In the genomic region with DNA sequence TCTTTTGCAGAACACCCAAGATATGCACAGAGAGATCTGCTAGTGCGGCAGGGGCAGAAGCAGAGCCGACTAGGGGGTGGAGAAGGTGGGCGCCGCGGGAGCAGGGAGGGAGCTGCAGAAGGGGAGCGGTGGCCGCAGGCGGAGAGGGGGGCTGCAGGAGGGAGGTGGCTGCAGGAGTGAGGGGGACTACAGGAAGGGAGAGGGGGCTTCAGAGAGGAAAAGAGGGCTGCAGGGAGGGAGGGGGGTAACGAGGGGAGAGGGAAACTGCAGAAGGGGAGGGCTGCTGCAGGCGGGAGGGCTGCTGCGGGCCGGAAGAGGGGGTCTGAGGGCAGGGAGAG, we compare ENCODE assay signal across 8 mouse cellular contexts. TPM values are rescaled to one million over a fixed set of nuclear protein-coding genes. Genes with fewer than 3 reads are reported as not detected.
DNase-seq lines count a peak whose midpoint lies in the region; ATAC-seq lines count a peak whose summit lies in the region.

No protein-coding gene starts in this region.

- H3K9me3 ChIP-seq in embryonic facial prominence, embryonic 10.5 days: no peaks in the 10 kb centered on the region; the same call in 1 of the 2 replicates
- no peaks in the 10 kb centered on the region for H3K9me3 ChIP-seq in hindbrain, embryonic 11.5 days (ENCODE audit: control insufficient read depth, low read length)
- H3K9me3 ChIP-seq in midbrain, embryonic 13.5 days: no peaks in the 10 kb centered on the region

- DNase-seq in layer of hippocampus, postnatal 10 days (ENCODE audit: low spot score in 2 of 2): peak; percentile 28 to 44
- no peak for DNase-seq in layer of hippocampus, adult 18-20 months (ENCODE audit: low spot score in 2 of 2)
- peak; percentile 73 for DNase-seq in embryonic facial prominence, embryonic 10.5 days (ENCODE audit: low spot score)
- DNase-seq in hindbrain, embryonic 11.5 days (ENCODE audit: low spot score): no peak
- no peak for DNase-seq in B cell, adult 2 months
- no peak for DNase-seq in gastrocnemius, postnatal 4 days (ENCODE audit: low spot score in 2 of 2)
- DNase-seq in spleen, postnatal 4 days (ENCODE audit: low spot score in 2 of 2): no peak

- peak overlapping the region; percentile 87 for H3K9ac ChIP-seq in hindbrain, embryonic 11.5 days (ENCODE audit: low read depth, low read length)
- peak overlapping the region; percentile 88 for H3K9ac ChIP-seq in midbrain, embryonic 13.5 days (replicated peaks)

- peak overlapping the region; percentile 79 for H3K4me2 ChIP-seq in hindbrain, embryonic 11.5 days (replicated peaks; ENCODE audit: low read depth, low read length)
- peak overlapping the region; percentile 72 for H3K4me2 ChIP-seq in midbrain, embryonic 13.5 days (replicated peaks)

- peak; percentile 46 for ATAC-seq in hindbrain, embryonic 11.5 days (ENCODE audit: low FRiP score)
- ATAC-seq in midbrain, embryonic 13.5 days: peak; percentile 25

- H3K4me3 ChIP-seq in embryonic facial prominence, embryonic 10.5 days: peak overlapping the region; percentile 75
- H3K4me3 ChIP-seq in hindbrain, embryonic 11.5 days (ENCODE audit: low read depth, low read length): peak overlapping the region; percentile 79
- H3K4me3 ChIP-seq in midbrain, embryonic 13.5 days (replicated peaks): peak overlapping the region; percentile 73

- H3K27ac ChIP-seq in embryonic facial prominence, embryonic 10.5 days (replicated peaks): peak overlapping the region; percentile 96
- H3K27ac ChIP-seq in hindbrain, embryonic 11.5 days (ENCODE audit: low read depth, low read length): peak overlapping the region; percentile 91
- H3K27ac ChIP-seq in midbrain, embryonic 13.5 days: peak overlapping the region; percentile 94

- peaks cover 65% of the 10 kb centered on the region for H3K36me3 ChIP-seq in embryonic facial prominence, embryonic 10.5 days (replicated peaks)
- H3K36me3 ChIP-seq in hindbrain, embryonic 11.5 days (ENCODE audit: control insufficient read depth, insufficient read depth, low read length): peaks cover 16% of the 10 kb centered on the region; the same call in 1 of the 2 replicates
- H3K36me3 ChIP-seq in midbrain, embryonic 13.5 days: peaks cover 57% of the 10 kb centered on the region

- under 1% methylated on average over 12 of the region's 12 CpGs for WGBS in embryonic facial prominence, embryonic 10.5 days
- WGBS in hindbrain, embryonic 11.5 days: under 1% methylated on average over 12 of the region's 12 CpGs
- WGBS in midbrain, embryonic 13.5 days: 0% methylated on average over 12 of the region's 12 CpGs

- H3K27me3 ChIP-seq in embryonic facial prominence, embryonic 10.5 days (replicated peaks; ENCODE audit: low read depth, poor library complexity, severe bottlenecking): no peaks in the 10 kb centered on the region
- H3K27me3 ChIP-seq in hindbrain, embryonic 11.5 days (ENCODE audit: control insufficient read depth, insufficient read depth, low read length): no peaks in the 10 kb centered on the region
- no peaks in the 10 kb centered on the region for H3K27me3 ChIP-seq in midbrain, embryonic 13.5 days

- peaks cover 21% of the 10 kb centered on the region for H3K4me1 ChIP-seq in embryonic facial prominence, embryonic 10.5 days
- 0 out of 2 replicates have a peak, but pooled peaks cover 2% of the 10 kb centered on the region for H3K4me1 ChIP-seq in hindbrain, embryonic 11.5 days (replicated peaks; ENCODE audit: control insufficient read depth, insufficient read depth, low read length)
- peaks cover 27% of the 10 kb centered on the region for H3K4me1 ChIP-seq in midbrain, embryonic 13.5 days (replicated peaks)

RNA-seq across cellular contexts. Expression of gene Zfp61, which starts 2.4 kb away (rescaled TPM):
- total RNA-seq in layer of hippocampus, postnatal 10 days (2021): 10 to 100 TPM; 25.1 to 26.7 TPM
- 10 to 100 TPM; 19.8 to 24.9 TPM for total RNA-seq in layer of hippocampus, adult 18-20 months (2021)
- polyA plus RNA-seq in embryonic facial prominence, embryonic 10.5 days (2016; fragmentation: Nextera tagmentation; extraction: Ambion mirVana): 46.4 and 47.7 TPM in 2 replicates
- polyA plus RNA-seq in hindbrain, embryonic 11.5 days (2014; fragmentation: Nextera tagmentation; extraction: Ambion mirVana): 32.1 and 40.0 TPM in 2 replicates
- polyA plus RNA-seq in midbrain, embryonic 13.5 days (2015; fragmentation: Nextera tagmentation; extraction: Ambion mirVana): 41.2 and 49.4 TPM in 2 replicates
- total RNA-seq in gastrocnemius, postnatal 4 days (2021): 1 to 10 TPM; 8.7 to 8.9 TPM

RNA-seq across cellular contexts. Expression of gene Zfp94, which starts 17.9 kb away (rescaled TPM):
- 10 to 100 TPM; 13.0 to 15.1 TPM for total RNA-seq in layer of hippocampus, postnatal 10 days (2021)
- 10 to 100 TPM; 12.1 to 12.7 TPM for total RNA-seq in layer of hippocampus, adult 18-20 months (2021)
- polyA plus RNA-seq in embryonic facial prominence, embryonic 10.5 days (2016; fragmentation: Nextera tagmentation; extraction: Ambion mirVana): 13.8 and 13.9 TPM in 2 replicates
- polyA plus RNA-seq in hindbrain, embryonic 11.5 days (2014; fragmentation: Nextera tagmentation; extraction: Ambion mirVana): 12.8 and 15.4 TPM in 2 replicates
- polyA plus RNA-seq in midbrain, embryonic 13.5 days (2015; fragmentation: Nextera tagmentation; extraction: Ambion mirVana): 19.4 and 22.0 TPM in 2 replicates
- total RNA-seq in gastrocnemius, postnatal 4 days (2021): 1 to 10 TPM; 4.0 to 4.2 TPM

RNA-seq across cellular contexts. Expression of gene Zfp93, which starts 28.4 kb away (rescaled TPM):
- 10 to 100 TPM; 11.0 to 13.1 TPM for total RNA-seq in layer of hippocampus, postnatal 10 days (2021)
- total RNA-seq in layer of hippocampus, adult 18-20 months (2021): 10 to 100 TPM; 13.4 to 14.4 TPM
- 8.2 and 8.6 TPM in 2 replicates for polyA plus RNA-seq in embryonic facial prominence, embryonic 10.5 days (2016; fragmentation: Nextera tagmentation; extraction: Ambion mirVana)
- polyA plus RNA-seq in hindbrain, embryonic 11.5 days (2014; fragmentation: Nextera tagmentation; extraction: Ambion mirVana): 7.2 and 9.6 TPM in 2 replicates
- polyA plus RNA-seq in midbrain, embryonic 13.5 days (2015; fragmentation: Nextera tagmentation; extraction: Ambion mirVana): 7.7 and 7.8 TPM in 2 replicates
- total RNA-seq in gastrocnemius, postnatal 4 days (2021): 1 to 10 TPM; 3.9 to 5.5 TPM

RNA-seq across cellular contexts. Expression of gene Tescl, which starts 35.1 kb away (rescaled TPM):
- total RNA-seq in layer of hippocampus, postnatal 10 days (2021): not detected
- not detected for total RNA-seq in layer of hippocampus, adult 18-20 months (2021)
- 0.17 TPM in 1 of 2 replicates, not detected in the other for polyA plus RNA-seq in embryonic facial prominence, embryonic 10.5 days (2016; fragmentation: Nextera tagmentation; extraction: Ambion mirVana)
- polyA plus RNA-seq in hindbrain, embryonic 11.5 days (2014; fragmentation: Nextera tagmentation; extraction: Ambion mirVana): not detected in 2 replicates
- 0.40 TPM in 1 of 2 replicates, not detected in the other for polyA plus RNA-seq in midbrain, embryonic 13.5 days (2015; fragmentation: Nextera tagmentation; extraction: Ambion mirVana)
- total RNA-seq in gastrocnemius, postnatal 4 days (2021): under 1 TPM in 1 of 2 experiments, not detected in 1; 0.31 TPM

RNA-seq across cellular contexts. Expression of gene Zfp108, which starts 44.0 kb away (rescaled TPM):
- 1 to 10 TPM; 5.0 to 6.3 TPM for total RNA-seq in layer of hippocampus, postnatal 10 days (2021)
- 1 to 10 TPM; 8.0 TPM for total RNA-seq in layer of hippocampus, adult 18-20 months (2021)
- 2.4 and 3.1 TPM in 2 replicates for polyA plus RNA-seq in embryonic facial prominence, embryonic 10.5 days (2016; fragmentation: Nextera tagmentation; extraction: Ambion mirVana)
- polyA plus RNA-seq in hindbrain, embryonic 11.5 days (2014; fragmentation: Nextera tagmentation; extraction: Ambion mirVana): 2.2 and 3.0 TPM in 2 replicates
- polyA plus RNA-seq in midbrain, embryonic 13.5 days (2015; fragmentation: Nextera tagmentation; extraction: Ambion mirVana): 4.6 and 5.1 TPM in 2 replicates
- 1 to 10 TPM; 2.1 to 2.2 TPM for total RNA-seq in gastrocnemius, postnatal 4 days (2021)

Comparison
In these comparisons a context has a peak if more than half of its experiments do, and no peak if none do; other contexts are left out.
1. DNase-seq: peak in layer of hippocampus, postnatal 10 days (2 of 2) and embryonic facial prominence, embryonic 10.5 days (single experiment); none in layer of hippocampus, adult 18-20 months (0 of 2), hindbrain, embryonic 11.5 days (single experiment), B cell, adult 2 months (0 of 2), gastrocnemius, postnatal 4 days (0 of 2) and spleen, postnatal 4 days (0 of 2).
2. Peak in every context shown above with its lines, with median percentiles within 50 percentile points of each other: H3K27ac ChIP-seq and H3K4me3 ChIP-seq.